Mouse (Mus musculus) embryonic facial prominence, embryonic 14.5 days (tissue): ENCODE measurements around the gene Olfr550. TPM values are rescaled to one million over a fixed set of nuclear protein-coding genes. Genes with fewer than 3 reads are reported as not detected.

Source experiments
- ATAC-seq: fragments of 200-750 bp; cut with Nextera tagmentation; 2 replicates; pipeline ENCODE4 v1.8.0; 2017; ENCODE audit warnings: low read depth, moderate number of reproducible peaks, moderate TSS enrichment
- DNase-seq: peaks from one replicate; pipeline ENCODE4 v3.0.0-alpha.2; 2015; ENCODE audit warnings: low spot score
- H3K27ac ChIP-seq: fragments of 300-500 bp; sonication (generic); replicated peaks from 2 replicates; pipeline ENCODE4 v1.5.1; 2014; ENCODE audit warnings: low read depth, mild to moderate bottlenecking, low read length, moderate library complexity
- H3K27me3 ChIP-seq: fragments of 300-500 bp; sonication (generic); replicated peaks from 2 replicates; pipeline ENCODE4 v1.6.1; 2014; ENCODE audit warnings: low read length; ENCODE audit not compliant: control insufficient read depth, insufficient read depth
- H3K36me3 ChIP-seq: fragments of 300-500 bp; sonication (generic); 2 replicates; pipeline ENCODE4 v1.6.1; 2014; ENCODE audit warnings: low read length, mixed read lengths; ENCODE audit not compliant: control insufficient read depth, insufficient read depth
- H3K4me1 ChIP-seq: fragments of 300-500 bp; sonication (generic); 2 replicates; pipeline ENCODE4 v1.6.1; 2014; ENCODE audit warnings: antibody characterized with exemption, low read length; ENCODE audit not compliant: control insufficient read depth, insufficient read depth
- H3K4me2 ChIP-seq: fragments of 300-500 bp; sonication (generic); 2 replicates; pipeline ENCODE4 v1.6.1; 2014; ENCODE audit warnings: low read depth, mild to moderate bottlenecking, low read length, moderate library complexity, mixed read lengths
- H3K4me3 ChIP-seq: fragments of 300-500 bp; sonication (generic); 2 replicates; pipeline ENCODE4 v1.5.1; 2014; ENCODE audit warnings: low read depth, mild to moderate bottlenecking, low read length
- H3K9ac ChIP-seq: fragments of 300-500 bp; sonication (generic); 2 replicates; pipeline ENCODE4 v1.6.1; 2014; ENCODE audit warnings: low read depth, mild to moderate bottlenecking, low read length, moderate library complexity, mixed read lengths
- H3K9me3 ChIP-seq: fragments of 300-500 bp; sonication (generic); 2 replicates; pipeline ENCODE4 v1.6.1; 2016; ENCODE audit warnings: low read length; ENCODE audit not compliant: control insufficient read depth
- WGBS: fragments of 180-500 bp; shearing (Covaris S2); extraction: QIAGEN DNeasy Blood & Tissue Kit; methylation state at CpG from one replicate; pipeline ENCODE4 v1.1.7; 2014; 5-methylcytosine and 5-hydroxymethylcytosine counted together
- polyA plus RNA-seq: library from polyadenylated mRNA; unstranded; fragments of >200 nt; fragmentation: Nextera tagmentation; extraction: Ambion mirVana; gene quantifications from 2 replicates; pipeline ENCODE4 v1.2.1, GENCODE M21; 2014

Gene Olfr550
- polyA plus RNA-seq = 0.33 and 0.71 TPM in 2 replicates

GRCm38 (mm10) chr7:102571142-102571541, at the start of gene Olfr550:
Olfr550 (plus strand) TSS chr7:102571442.
- DNase-seq = no peak
- 87% methylated on average over 8 of the region's 8 CpGs for WGBS
- no peak within 1 kb of the TSS for H3K27ac ChIP-seq
- no peak for ATAC-seq
- H3K4me2 ChIP-seq = no peak within 1 kb of the TSS
- H3K36me3 ChIP-seq = no peaks in the 10 kb centered on the region
- no peaks in the 10 kb centered on the region for H3K4me1 ChIP-seq
- H3K9ac ChIP-seq = no peak within 1 kb of the TSS
- no peaks in the 10 kb centered on the region for H3K9me3 ChIP-seq
- no peaks in the 10 kb centered on the region for H3K27me3 ChIP-seq
- H3K4me3 ChIP-seq = no peak within 1 kb of the TSS

GRCm38 (mm10) chr7:102529052-102529451, 42.2 kb upstream of the Olfr550 start:
- DNase-seq (no peak), ATAC-seq (no peak)
- Histone ChIP-seq H3K36me3 (no peaks in the 10 kb centered on the region), H3K9ac (no peak overlapping the region), H3K4me1 (no peaks in the 10 kb centered on the region), H3K4me2 (no peak overlapping the region), H3K9me3 (no peaks in the 10 kb centered on the region), H3K27me3 (no peaks in the 10 kb centered on the region), H3K27ac (no peak overlapping the region), H3K4me3 (no peak overlapping the region)
- 76% methylated on average over 1 of the region's 1 CpGs for WGBS

GRCm38 (mm10) chr7:102534449-102534848, 36.8 kb upstream of the Olfr550 start, which contains the start of gene Olfr547:
Olfr547 (plus strand) TSS chr7:102534749.
- H3K9ac ChIP-seq = no peak within 1 kb of the TSS
- no peak within 1 kb of the TSS for H3K4me2 ChIP-seq
- H3K4me3 ChIP-seq = no peak within 1 kb of the TSS
- ATAC-seq (no peak), DNase-seq (no peak)
- H3K9me3 ChIP-seq = no peaks in the 10 kb centered on the region
- H3K27me3 ChIP-seq = no peaks in the 10 kb centered on the region
- H3K36me3 ChIP-seq = no peaks in the 10 kb centered on the region
- no peaks in the 10 kb centered on the region for H3K4me1 ChIP-seq
- no peak within 1 kb of the TSS for H3K27ac ChIP-seq
- 74% methylated on average over 1 of the region's 1 CpGs for WGBS

GRCm38 (mm10) chr7:102540596-102540995, 30.6 kb upstream of the Olfr550 start, which contains the start of gene Olfr548-ps1:
Olfr548-ps1 (plus strand) TSS chr7:102540896.
- 80% methylated on average over 2 of the region's 2 CpGs for WGBS
- ATAC-seq (no peak), DNase-seq (no peak)
- no peaks in the 10 kb centered on the region for H3K36me3 ChIP-seq
- H3K27me3 ChIP-seq = no peaks in the 10 kb centered on the region
- no peak within 1 kb of the TSS for H3K4me3 ChIP-seq
- no peak within 1 kb of the TSS for H3K4me2 ChIP-seq
- H3K4me1 ChIP-seq = no peaks in the 10 kb centered on the region
- no peak within 1 kb of the TSS for H3K9ac ChIP-seq
- H3K9me3 ChIP-seq = no peaks in the 10 kb centered on the region
- no peak within 1 kb of the TSS for H3K27ac ChIP-seq

DNA sequence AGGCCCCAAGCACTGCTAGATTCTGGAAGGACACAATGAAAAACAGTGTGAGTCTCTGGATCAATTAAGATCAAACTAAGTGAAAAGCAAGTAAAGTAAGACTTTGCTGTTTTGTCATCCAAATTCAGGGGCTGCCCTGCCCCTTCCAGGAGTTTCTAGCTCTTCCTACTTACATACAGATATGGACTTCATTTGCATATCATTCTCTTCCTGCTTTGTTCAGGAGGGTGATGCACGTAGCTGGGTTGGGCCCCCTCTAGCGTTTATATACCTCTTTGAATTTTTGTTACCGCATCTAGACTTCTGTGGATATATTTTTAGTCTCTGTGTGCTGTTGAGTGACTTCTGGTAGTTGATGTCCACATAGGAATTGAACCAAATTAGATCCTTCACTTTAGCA, 30.0 kb upstream of the Olfr550 start:
- H3K9me3 ChIP-seq = no peaks in the 10 kb centered on the region
- no peaks in the 10 kb centered on the region for H3K4me1 ChIP-seq
- WGBS = 65% methylated on average over 3 of the region's 3 CpGs
- H3K4me2 ChIP-seq = no peak overlapping the region
- no peaks in the 10 kb centered on the region for H3K36me3 ChIP-seq
- DNase-seq = no peak
- ATAC-seq = no peak
- H3K9ac ChIP-seq = no peak overlapping the region
- no peak overlapping the region for H3K4me3 ChIP-seq
- H3K27ac ChIP-seq = no peak overlapping the region
- no peaks in the 10 kb centered on the region for H3K27me3 ChIP-seq

DNA sequence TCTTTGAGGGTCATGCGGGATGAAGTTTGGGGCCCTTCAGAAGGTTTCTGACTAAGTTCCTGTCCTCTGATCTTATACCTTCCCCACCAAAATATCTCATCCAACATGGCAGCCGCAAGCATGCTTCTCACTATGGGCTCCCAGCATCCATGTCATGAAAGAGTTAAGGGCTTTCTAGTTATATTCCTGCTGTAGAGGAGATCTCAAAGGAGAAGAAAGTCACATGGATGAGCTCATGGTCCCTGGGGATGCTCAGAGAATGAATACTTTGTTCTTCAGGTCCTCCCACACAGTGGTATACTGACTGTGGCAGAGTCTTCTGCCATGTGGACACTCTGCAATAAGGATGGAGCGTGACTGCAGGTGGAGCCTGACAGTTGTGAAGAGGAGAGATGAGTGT, 21.7 kb upstream of the Olfr550 start, which contains the start of gene Olfr549:
Gene Olfr549 (plus strand): TSS at position 301 of the 400 bp plus-strand sequence.
- Histone ChIP-seq H3K9ac (no peak within 1 kb of the TSS), H3K27ac (no peak within 1 kb of the TSS), H3K4me3 (no peak within 1 kb of the TSS), H3K36me3 (no peaks in the 10 kb centered on the region), H3K9me3 (no peaks in the 10 kb centered on the region), H3K4me2 (no peak within 1 kb of the TSS), H3K27me3 (no peaks in the 10 kb centered on the region), H3K4me1 (no peaks in the 10 kb centered on the region)
- 87% methylated on average over 3 of the region's 3 CpGs for WGBS
- DNase-seq (no peak), ATAC-seq (no peak)

DNA sequence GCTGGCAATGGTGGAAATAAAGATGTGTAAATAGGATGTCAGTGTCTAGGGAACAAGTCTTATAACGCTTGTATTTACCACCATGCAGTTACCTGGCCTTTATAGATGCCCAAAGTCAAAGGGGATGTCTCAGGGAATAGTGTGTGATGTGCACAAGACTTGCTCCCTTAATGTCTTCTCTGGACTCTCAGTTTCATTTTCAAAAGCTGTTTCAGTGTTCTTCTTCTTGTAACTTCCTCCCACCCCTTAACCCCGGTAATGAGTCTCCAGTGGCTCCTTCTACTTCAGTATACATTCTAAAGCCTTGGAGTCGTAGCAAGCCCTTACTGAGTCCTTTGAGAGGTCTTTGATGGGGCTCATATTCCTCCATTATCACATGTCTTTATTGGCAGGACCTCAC, 18.0 kb upstream of the Olfr550 start:
- Histone ChIP-seq H3K27me3 (no peaks in the 10 kb centered on the region), H3K4me2 (no peak overlapping the region), H3K9ac (no peak overlapping the region), H3K4me1 (no peaks in the 10 kb centered on the region), H3K27ac (no peak overlapping the region), H3K9me3 (no peaks in the 10 kb centered on the region), H3K36me3 (no peaks in the 10 kb centered on the region), H3K4me3 (no peak overlapping the region)
- ATAC-seq (no peak), DNase-seq (no peak)
- 70% methylated on average over 3 of the region's 3 CpGs for WGBS

- no peaks in the 10 kb centered on the region for H3K9me3 ChIP-seq
- 20% methylated on average over 10 of the region's 10 CpGs for WGBS
- H3K36me3 ChIP-seq = no peaks in the 10 kb centered on the region
- ATAC-seq (peak; percentile 94), DNase-seq (peak; percentile 83)
- H3K9ac ChIP-seq = peak within 1 kb of the TSS; percentile 52
- H3K4me3 ChIP-seq = peak within 1 kb of the TSS; percentile 41
- no peak within 1 kb of the TSS for H3K27ac ChIP-seq
- H3K4me1 ChIP-seq = no peaks in the 10 kb centered on the region
- H3K27me3 ChIP-seq = no peaks in the 10 kb centered on the region
- peak within 1 kb of the TSS; percentile 53 for H3K4me2 ChIP-seq
These were observed 5.9 kb upstream of the Olfr550 start, which contains the start of gene Trim21 for GRCm38 (mm10) chr7:102564999-102565997. Trim21 (minus strand) TSS chr7:102565486.
